18 mouse cellular contexts compared by ENCODE assay signal in the genomic region with DNA sequence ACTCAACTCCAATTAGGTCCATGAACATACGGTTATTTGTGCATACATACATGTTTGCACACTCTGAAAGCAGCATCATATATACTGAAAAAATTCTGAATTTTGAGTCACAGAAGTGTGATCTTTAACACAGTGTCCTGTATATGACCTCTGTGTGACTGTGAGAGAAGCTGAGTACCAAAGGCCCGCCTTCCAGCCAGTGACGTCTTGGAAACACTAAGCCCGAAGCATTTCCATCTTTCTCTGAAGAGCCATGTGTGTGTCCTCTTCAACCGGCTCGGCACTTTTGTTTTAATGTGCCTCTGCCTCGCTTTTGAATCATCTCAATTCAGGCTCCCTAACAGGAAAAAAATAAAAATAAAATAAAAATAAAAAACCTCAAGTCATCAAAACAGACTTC. TPM values are rescaled to one million over a fixed set of nuclear protein-coding genes. Genes with fewer than 3 reads are reported as not detected.
DNase-seq lines count a peak whose midpoint lies in the region; ATAC-seq and TF ChIP-seq lines count a peak whose summit lies in the region.
"Had no signal": no experiment of that assay in that cellular context is flagged by ENCODE, and none has a peak within 500 bp of the region (broad histone marks: within the 10 kb centered on the region; RNA-seq: fewer than 3 reads in every experiment).

No protein-coding gene starts in this region.

- H3K9me3 ChIP-seq in intestine, embryonic 16.5 days (ENCODE audit: control insufficient read depth, low read length): no peaks in the 10 kb centered on the region
- H3K9me3 ChIP-seq: forebrain, embryonic 12.5 days; heart, embryonic 12.5 days; limb, embryonic 12.5 days; midbrain, embryonic 15.5 days had no signal

- H3K27me3 ChIP-seq in intestine, embryonic 16.5 days (replicated peaks; ENCODE audit: control insufficient read depth, insufficient read depth, low read length): no peaks in the 10 kb centered on the region
- H3K27me3 ChIP-seq: forebrain, embryonic 12.5 days; heart, embryonic 12.5 days; limb, embryonic 12.5 days; midbrain, embryonic 15.5 days had no signal

- no peak for TF ChIP-seq POLR2A in embryonic fibroblast, embryonic 13.5 days (IDR thresholded peaks at IDR 0.05; ENCODE audit: low read depth, low read length)

- ATAC-seq in intestine, embryonic 16.5 days: peak; percentile 68
- ATAC-seq: hindbrain, postnatal 0 days; midbrain, embryonic 15.5 days had no signal

- H3K4me3 ChIP-seq in embryonic fibroblast, embryonic 13.5 days (ENCODE audit: insufficient read depth, low read length): no peak overlapping the region
- no peak overlapping the region for H3K4me3 ChIP-seq in intestine, embryonic 16.5 days (ENCODE audit: low read length)
- H3K4me3 ChIP-seq: forebrain, embryonic 12.5 days; heart, embryonic 12.5 days; limb, embryonic 12.5 days; midbrain, embryonic 15.5 days; myocyte had no signal

- no peak for TF ChIP-seq CTCF in embryonic fibroblast, embryonic 13.5 days (IDR thresholded peaks at IDR 0.05; ENCODE audit: borderline replicate concordance, insufficient read depth, low read length)

- H3K27ac ChIP-seq in embryonic fibroblast, embryonic 13.5 days (ENCODE audit: insufficient read depth, low read length): peak overlapping the region; percentile 82
- no peak overlapping the region for H3K27ac ChIP-seq in intestine, embryonic 16.5 days (ENCODE audit: low read length)
- H3K27ac ChIP-seq: forebrain, embryonic 12.5 days; hindbrain, postnatal 0 days; limb, embryonic 12.5 days; liver, embryonic 14.5 days; midbrain, embryonic 15.5 days had no signal

- peaks cover 20% of the 10 kb centered on the region for H3K4me1 ChIP-seq in embryonic fibroblast, embryonic 13.5 days (ENCODE audit: control insufficient read depth, insufficient read depth, low read length)
- peaks cover 4% of the 10 kb centered on the region; the same call in 1 of the 2 replicates for H3K4me1 ChIP-seq in intestine, embryonic 16.5 days (ENCODE audit: control insufficient read depth, insufficient read depth, low read length)
- H3K4me1 ChIP-seq: limb, embryonic 12.5 days had no signal

- H3K4me2 ChIP-seq in intestine, embryonic 16.5 days (ENCODE audit: low read depth, low read length): no peak overlapping the region
- H3K4me2 ChIP-seq: forebrain, embryonic 12.5 days; heart, embryonic 12.5 days; limb, embryonic 12.5 days; midbrain, embryonic 15.5 days had no signal

- peak; percentile 28 for DNase-seq in heart, adult 8-10 months (ENCODE audit: low spot score)
- DNase-seq in heart, postnatal 25 days (ENCODE audit: low spot score): no peak
- DNase-seq in kidney, postnatal 14 days: peak; percentile 17
- no peak for DNase-seq in kidney, adult 9 months
- DNase-seq in thymus, postnatal 14 days: no peak
- DNase-seq: cerebellum, adult 11-12 months; embryo, embryonic 11 days; thymus, postnatal 36 days had no signal

- WGBS in intestine, embryonic 16.5 days: 52% methylated on average over 7 of the region's 7 CpGs

- no peaks in the 10 kb centered on the region for H3K36me3 ChIP-seq in intestine, embryonic 16.5 days (ENCODE audit: control insufficient read depth, insufficient read depth, low read length)
- H3K36me3 ChIP-seq: forebrain, embryonic 12.5 days; heart, embryonic 12.5 days; limb, embryonic 12.5 days; midbrain, embryonic 15.5 days had no signal

- H3K9ac ChIP-seq in intestine, embryonic 16.5 days (ENCODE audit: low read depth, low read length): no peak overlapping the region
- H3K9ac ChIP-seq: forebrain, embryonic 12.5 days; heart, embryonic 12.5 days; limb, embryonic 12.5 days; liver, embryonic 14.5 days; midbrain, embryonic 15.5 days had no signal

- intact Hi-C loops in heart, postnatal 25 days (cut with DNase I): loop anchor here (5.0 kb wide), 1 partner anchor 40 kb away; no protein-coding TSS in a partner anchor

RNA-seq across cellular contexts. Expression of a gene that starts 43.7 kb away (rescaled TPM):
- total RNA-seq in heart, adult 8-10 months (2022): 10 to 100 TPM; 21.1 to 29.9 (median 25.7) TPM
- total RNA-seq in heart, postnatal 25 days (2021): 10 to 100 TPM; 32.2 to 41.4 TPM
- polyA plus RNA-seq in embryonic fibroblast, embryonic 13.5 days (2011; ENCODE audit: insufficient read length, low read depth, missing spikeins): 72.7 and 81.9 TPM in 2 replicates
- 37.6 and 37.7 TPM in 2 replicates for polyA plus RNA-seq in intestine, embryonic 16.5 days (2015; fragmentation: Nextera tagmentation; extraction: Ambion mirVana)
- total RNA-seq: megakaryocyte-erythroid progenitor cell, adult 5-6 weeks had no signal

Comparison
In these comparisons a context has a peak if more than half of its experiments do, and no peak if none do; other contexts are left out.
1. DNase-seq: peak in heart, adult 8-10 months (single experiment) and kidney, postnatal 14 days (single experiment); none in heart, postnatal 25 days (single experiment), kidney, adult 9 months (single experiment) and thymus, postnatal 14 days (single experiment).